Mouse (Mus musculus): ENCODE measurements around the gene Gm10972.
A peak's percentile ranks its signal among the peaks of the same experiment; 100 is the strongest.
"Not testable (repeated sequence)": the region's sequence is repeated elsewhere in the genome, so short reads cannot be mapped to it uniquely, and the experiment has no call there.

Gene Gm10972

GRCm38 (mm10) chr3:94642495-94643162 lies at the start of gene Gm10972:
Gene Gm10972, plus strand, starts transcription at chr3:94643112.
- DNase-seq (ENCODE audit: low read depth, low spot score): not testable (repeated sequence)

GRCm38 (mm10) chr3:94595871-94596287 lies 47.0 kb upstream of the Gm10972 start:
- DNase-seq (ENCODE audit: low read depth, low spot score): peak; percentile 28

- no peak for DNase-seq (ENCODE audit: low read depth, low spot score)
These were observed 45.6 kb upstream of the Gm10972 start for GRCm38 (mm10) chr3:94597224-94597779.

- DNase-seq (ENCODE audit: low read depth, low spot score): peak; percentile 82
These were observed 41.0 kb upstream of the Gm10972 start for GRCm38 (mm10) chr3:94601959-94602358.

- no peak for DNase-seq (ENCODE audit: low read depth, low spot score)
These were observed 33.3 kb upstream of the Gm10972 start for GRCm38 (mm10) chr3:94609621-94610020.

- peak; percentile 64 for DNase-seq (ENCODE audit: low read depth, low spot score)
These were observed 32.3 kb upstream of the Gm10972 start for GRCm38 (mm10) chr3:94610581-94610980.

- peak; percentile 56 for DNase-seq (ENCODE audit: low read depth, low spot score)
These were observed 31.6 kb upstream of the Gm10972 start for GRCm38 (mm10) chr3:94611343-94611742.

GRCm38 (mm10) chr3:94611834-94612233 lies 31.1 kb upstream of the Gm10972 start:
- no peak for DNase-seq (ENCODE audit: low read depth, low spot score)

GRCm38 (mm10) chr3:94612274-94612673 lies 30.6 kb upstream of the Gm10972 start:
- peak; percentile 39 for DNase-seq (ENCODE audit: low read depth, low spot score)

- no peak for DNase-seq (ENCODE audit: low read depth, low spot score)
These were observed 29.5 kb upstream of the Gm10972 start for GRCm38 (mm10) chr3:94613258-94613878.

GRCm38 (mm10) chr3:94616717-94617116 lies 26.2 kb upstream of the Gm10972 start:
- DNase-seq (ENCODE audit: low read depth, low spot score): peak; percentile 63

- no peak for DNase-seq (ENCODE audit: low read depth, low spot score)
These were observed 21.0 kb upstream of the Gm10972 start for GRCm38 (mm10) chr3:94621740-94622507.

GRCm38 (mm10) chr3:94622550-94622949 lies 20.4 kb upstream of the Gm10972 start:
- no peak for DNase-seq (ENCODE audit: low read depth, low spot score)

- no peak for DNase-seq (ENCODE audit: low read depth, low spot score)
These were observed 18.6 kb upstream of the Gm10972 start for GRCm38 (mm10) chr3:94624281-94624680.

- no peak for DNase-seq (ENCODE audit: low read depth, low spot score)
These were observed 14.2 kb upstream of the Gm10972 start for GRCm38 (mm10) chr3:94628712-94629111.

- no peak for DNase-seq (ENCODE audit: low read depth, low spot score)
These were observed 13.0 kb upstream of the Gm10972 start for GRCm38 (mm10) chr3:94629876-94630275.

GRCm38 (mm10) chr3:94648755-94649590 lies 6.1 kb downstream of the Gm10972 start:
- DNase-seq (ENCODE audit: low read depth, low spot score): peak; percentile 52

- DNase-seq (ENCODE audit: low read depth, low spot score): no peak
These were observed 7.5 kb downstream of the Gm10972 start for GRCm38 (mm10) chr3:94650409-94650808.

GRCm38 (mm10) chr3:94653967-94654366 lies 11.1 kb downstream of the Gm10972 start:
- not testable (repeated sequence) for DNase-seq (ENCODE audit: low read depth, low spot score)

GRCm38 (mm10) chr3:94657852-94658739 lies 15.2 kb downstream of the Gm10972 start:
- DNase-seq (ENCODE audit: low read depth, low spot score): not testable (repeated sequence)

Measured in brain, adult 2 months (tissue).